Mouse (Mus musculus) bone marrow macrophage, adult 2 months (primary cell): ENCODE measurements around the gene Terf2. TPM values are rescaled to one million over a fixed set of nuclear protein-coding genes. Genes with fewer than 3 reads are reported as not detected.
"Not testable (repeated sequence)": the region's sequence is repeated elsewhere in the genome, so short reads cannot be mapped to it uniquely, and the experiment has no call there.

Experiments
- H3K27ac ChIP-seq: 2 replicates; pipeline ENCODE4 v1.5.1; 2012; ENCODE audit warnings: low read depth, low read length; ENCODE audit not compliant: insufficient read depth
- H3K4me1 ChIP-seq: 2 replicates; pipeline ENCODE4 v1.6.1; 2012; ENCODE audit warnings: low read length; ENCODE audit not compliant: control insufficient read depth, insufficient read depth
- H3K4me3 ChIP-seq: 2 replicates; pipeline ENCODE4 v1.5.1; 2012; ENCODE audit warnings: mild to moderate bottlenecking, low read length, moderate library complexity; ENCODE audit not compliant: insufficient read depth
- CTCF ChIP-seq: IDR thresholded peaks from 2 replicates; pipeline ENCODE4 v1.5.1; 2012; ENCODE audit warnings: low read depth, mild to moderate bottlenecking, low read length, moderate library complexity
- POLR2A ChIP-seq: IDR thresholded peaks from 2 replicates; pipeline ENCODE4 v1.6.1; 2012; ENCODE audit warnings: mild to moderate bottlenecking, low read depth, low read length, borderline replicate concordance
- polyA plus RNA-seq: library from polyadenylated mRNA; stranded (reverse); fragments of >200 nt; gene quantifications from 2 replicates; pipeline ENCODE4 v1.2.4, GENCODE M21; 2012; ENCODE audit not compliant: missing spikeins, insufficient read depth, insufficient read length

The Terf2 gene
- polyA plus RNA-seq, 1 experiment, result 34.2 TPM

DNA sequence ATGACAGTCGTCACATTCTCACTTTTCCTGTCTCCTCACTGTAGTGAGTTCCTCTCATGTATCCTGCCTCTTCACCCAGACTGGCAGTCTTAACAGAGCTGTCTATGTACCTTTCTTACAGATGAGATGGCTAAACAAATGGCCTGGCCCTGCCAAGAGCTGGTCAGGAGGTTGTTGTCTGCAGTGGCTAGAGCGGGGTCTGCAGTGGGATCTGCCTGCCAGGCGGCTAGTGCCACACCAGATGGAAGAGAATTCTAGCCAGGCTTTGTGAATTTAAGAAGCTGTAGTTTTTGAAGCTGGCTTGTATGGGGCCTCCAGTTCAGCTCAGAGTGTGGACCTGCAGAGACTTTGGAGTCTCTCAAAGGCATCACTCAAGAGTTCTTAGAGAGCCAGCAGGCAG is 60.7 kb downstream of the Terf2 start:
- TF ChIP-seq CTCF (no peak), POLR2A (no peak)
- H3K4me3 ChIP-seq, result no peak overlapping the region
- peak overlapping the region; percentile 70; the same call in 1 of the 2 replicates for H3K27ac ChIP-seq
- H3K4me1 ChIP-seq, result peaks cover 36% of the 10 kb centered on the region

DNA sequence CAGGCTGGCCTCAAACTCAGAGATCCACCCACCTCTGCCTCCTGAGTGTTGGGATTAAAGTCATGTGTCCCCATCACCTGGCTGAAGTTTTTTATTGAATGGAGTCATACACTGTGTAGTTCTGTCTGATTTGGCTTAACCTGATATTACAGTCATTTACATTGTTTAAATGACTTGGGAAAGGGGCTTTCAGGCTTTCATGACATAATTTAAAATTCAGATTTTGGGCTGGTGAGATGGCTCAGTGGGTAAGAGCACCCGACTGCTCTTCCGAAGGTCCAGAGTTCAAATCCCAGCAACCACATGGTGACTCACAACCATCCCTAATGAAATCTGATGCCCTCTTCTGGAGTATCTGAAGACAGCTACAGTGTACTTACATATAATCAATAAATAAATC is 62.7 kb downstream of the Terf2 start:
- H3K27ac ChIP-seq, H3K4me3 ChIP-seq: not testable (repeated sequence)
- peaks cover 36% of the 10 kb centered on the region for H3K4me1 ChIP-seq

DNA sequence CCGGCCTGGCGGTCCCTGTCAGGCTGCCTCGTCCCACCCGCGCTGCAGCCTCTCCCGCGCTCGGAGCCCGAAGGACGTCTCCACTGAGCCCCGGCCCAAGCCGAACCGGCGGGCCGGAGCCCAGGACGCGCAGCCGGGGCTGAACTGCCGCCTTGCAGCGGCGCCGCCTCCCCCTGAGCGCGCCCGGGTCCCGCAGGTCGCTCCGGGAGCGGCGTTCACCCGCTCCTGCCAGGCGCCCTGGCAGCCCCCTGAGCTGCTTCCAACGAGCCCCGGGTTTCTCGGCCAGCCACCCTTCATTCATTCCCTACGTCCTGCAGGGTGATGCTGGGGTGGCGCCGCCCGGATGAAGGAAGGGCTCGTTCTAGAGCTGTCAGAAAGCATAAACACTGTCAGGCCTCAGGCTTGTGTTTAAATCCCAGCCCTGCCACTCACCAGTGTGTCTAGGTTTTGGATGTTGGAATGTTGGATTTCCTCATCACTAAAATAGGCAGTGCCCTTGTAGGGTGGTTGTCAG is 64.7 kb downstream of the Terf2 start:
- Histone ChIP-seq H3K27ac (peak overlapping the region; percentile 42), H3K4me3 (peak overlapping the region; percentile 74), H3K4me1 (peaks cover 39% of the 10 kb centered on the region)
- TF ChIP-seq POLR2A (no peak), CTCF (no peak)

DNA sequence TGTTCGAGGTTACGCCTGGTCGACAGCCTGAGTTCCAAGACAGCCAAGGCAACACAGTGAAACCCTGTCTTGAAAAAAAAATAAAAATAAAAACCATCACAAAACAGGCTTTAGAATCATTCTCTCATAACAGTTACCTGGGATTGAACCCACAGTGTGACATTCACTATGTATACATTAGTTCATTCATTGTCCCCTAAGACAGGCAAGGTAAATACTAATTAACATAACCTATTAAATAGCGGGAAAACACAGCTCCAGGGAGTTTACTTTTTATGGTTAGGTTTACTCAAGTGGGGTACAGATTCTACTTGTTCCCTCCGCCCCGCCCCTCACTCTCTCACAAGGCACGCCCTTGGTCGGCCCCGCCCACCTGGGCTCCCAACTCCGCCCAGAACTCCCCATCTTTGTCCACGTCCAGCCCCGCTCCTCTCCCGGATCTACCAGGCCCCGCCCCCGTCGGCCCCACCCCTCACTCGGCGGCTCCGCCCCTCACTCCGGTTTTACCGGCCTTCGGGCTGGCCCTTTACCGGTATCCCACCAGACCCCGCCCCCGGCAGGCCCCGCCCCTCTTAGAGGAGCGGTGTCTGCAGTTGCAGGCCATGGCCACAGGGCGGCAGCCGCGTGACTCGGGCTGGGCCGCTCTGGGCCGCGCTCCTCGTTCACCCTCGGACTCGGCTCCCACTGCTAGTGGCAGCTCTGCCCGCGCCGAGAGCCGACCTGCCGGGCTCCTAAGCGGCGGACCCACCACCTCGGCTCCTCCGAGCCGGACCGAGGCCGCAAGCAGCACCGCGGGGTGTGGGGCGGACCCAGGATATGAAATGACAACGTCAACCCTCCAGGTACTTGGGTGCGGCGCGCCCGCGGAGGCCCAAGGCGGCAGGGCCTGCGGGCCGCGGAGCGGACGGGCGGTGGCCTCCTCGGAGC is 65.4 kb downstream of the Terf2 start, which contains the start of gene Vps4a:
Gene Vps4a, plus strand, starts transcription at position 573 of the 927 bp plus-strand sequence.
- no peak for TF ChIP-seq POLR2A
- no peak for TF ChIP-seq CTCF
- peak within 1 kb of the TSS; percentile 74 for H3K4me3 ChIP-seq
- H3K27ac ChIP-seq, result peak within 1 kb of the TSS; percentile 42
- peaks cover 33% of the 10 kb centered on the region for H3K4me1 ChIP-seq

DNA sequence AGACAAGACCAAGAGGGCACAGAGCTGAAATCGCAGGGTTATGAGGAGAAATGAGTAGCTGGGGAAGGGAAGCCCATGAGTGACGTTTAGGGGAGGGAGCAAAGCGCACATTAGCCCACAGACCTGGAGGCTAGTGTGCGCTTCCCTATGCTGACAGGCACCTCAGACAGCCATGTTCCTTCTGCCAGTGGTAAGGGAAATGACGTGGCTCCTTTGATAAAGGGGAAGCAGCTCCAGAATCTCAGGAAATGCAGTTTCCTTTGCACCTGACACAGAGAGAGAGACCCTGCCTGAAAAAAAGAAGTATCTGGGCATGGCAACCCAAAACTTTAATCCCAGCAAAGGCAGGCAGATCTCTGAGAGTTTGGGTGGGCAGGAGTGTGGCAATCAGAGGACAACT is 66.3 kb downstream of the Terf2 start:
- H3K4me1 ChIP-seq, result peaks cover 25% of the 10 kb centered on the region
- TF ChIP-seq CTCF (no peak), POLR2A (no peak)
- H3K4me3 ChIP-seq, result no peak overlapping the region
- H3K27ac ChIP-seq, result peak overlapping the region; percentile 24

DNA sequence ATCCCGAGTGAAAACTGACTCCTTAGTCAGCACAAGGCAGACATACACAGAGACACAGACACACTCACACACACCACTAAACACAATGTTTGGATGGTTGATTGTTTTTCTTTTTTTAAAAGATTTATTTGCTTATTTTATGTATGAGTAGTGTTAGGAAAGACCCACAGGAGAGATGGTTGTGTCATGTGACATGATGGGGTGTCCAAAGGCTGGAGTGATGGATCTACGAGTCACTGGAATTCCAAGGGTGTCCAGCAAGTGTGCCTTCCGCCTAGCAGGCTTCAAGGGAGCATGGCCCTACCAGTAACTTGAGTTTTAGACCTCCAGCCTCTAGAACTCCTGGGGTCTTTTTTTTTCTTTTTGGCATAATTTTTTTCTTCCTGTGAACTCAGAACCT is 67.0 kb downstream of the Terf2 start:
- TF ChIP-seq POLR2A, result no peak
- H3K4me1 ChIP-seq, result peaks cover 23% of the 10 kb centered on the region
- H3K4me3 ChIP-seq, result no peak overlapping the region
- H3K27ac ChIP-seq, result no peak overlapping the region

DNA sequence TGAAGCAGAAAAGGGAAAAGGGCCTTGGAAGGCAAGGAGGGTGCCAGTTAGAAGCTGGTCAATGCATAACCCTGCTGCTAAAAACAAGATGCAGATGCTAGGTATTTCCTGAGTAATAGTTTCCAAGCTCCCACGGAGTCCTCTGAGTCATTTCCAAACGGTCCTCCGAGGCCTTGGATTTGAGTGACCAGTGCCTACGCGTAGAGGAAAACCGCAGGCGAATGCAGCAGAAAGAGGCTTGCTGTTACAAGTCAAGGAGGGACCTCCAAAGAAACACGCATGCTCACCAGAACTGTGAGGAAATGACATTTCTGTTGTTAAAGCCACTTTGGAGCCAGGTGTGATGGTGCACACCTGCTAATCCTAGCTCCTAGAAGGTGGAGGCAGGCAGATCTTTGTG is 72.9 kb downstream of the Terf2 start:
- Histone ChIP-seq H3K4me3 (no peak overlapping the region), H3K4me1 (peaks cover 4% of the 10 kb centered on the region; the same call in 1 of the 2 replicates), H3K27ac (no peak overlapping the region)
- no peak for TF ChIP-seq POLR2A
- TF ChIP-seq CTCF, result no peak

Other genes with a start within 250 kb of the Terf2 start
- not detected in 2 replicates for gene Has3, start 226.3 kb downstream of the Terf2 start, polyA plus RNA-seq
- gene Utp4, start 202.9 kb downstream of the Terf2 start, polyA plus RNA-seq, result 9.7 and 10.7 TPM in 2 replicates
- 11.4 and 13.7 TPM in 2 replicates for gene Sntb2, start 160.8 kb downstream of the Terf2 start, polyA plus RNA-seq
- 41.0 and 42.1 TPM in 2 replicates for gene Vps4a, start 65.3 kb downstream of the Terf2 start, polyA plus RNA-seq
- 1.7 and 2.4 TPM in 2 replicates for gene Pdf, start 47.9 kb downstream of the Terf2 start, polyA plus RNA-seq
- 24.0 and 27.8 TPM in 2 replicates for gene Cog8, start 39.9 kb downstream of the Terf2 start, polyA plus RNA-seq
- 23.4 and 31.0 TPM in 2 replicates for gene Nip7, start 39.7 kb downstream of the Terf2 start, polyA plus RNA-seq
- not detected in 2 replicates for gene Tmed6, start 30.9 kb downstream of the Terf2 start, polyA plus RNA-seq
- 43.3 and 47.8 TPM in 2 replicates for gene Cyb5b, start 54.1 kb upstream of the Terf2 start, polyA plus RNA-seq
- 45.9 and 54.7 TPM in 2 replicates for gene Nfat5, start 196.9 kb upstream of the Terf2 start, polyA plus RNA-seq